Mouse (Mus musculus) testis, adult 2 months (tissue): ENCODE measurements around the gene Prr14.

Experiments
- CTCF ChIP-seq: fragments of 200-500 bp; IDR thresholded peaks from 2 replicates; pipeline ENCODE4 v1.5.1; 2012; ENCODE audit warnings: low read depth, mild to moderate bottlenecking, inconsistent platforms, low read length, moderate library complexity; ENCODE audit not compliant: control insufficient read depth, insufficient read depth, insufficient replicate concordance
- POLR2A ChIP-seq: fragments of 200-500 bp; IDR thresholded peaks from 2 replicates; pipeline ENCODE4 v1.6.1; 2012; ENCODE audit warnings: low read depth, mild to moderate bottlenecking, inconsistent platforms, low read length, moderate library complexity; ENCODE audit not compliant: control insufficient read depth

DNA sequence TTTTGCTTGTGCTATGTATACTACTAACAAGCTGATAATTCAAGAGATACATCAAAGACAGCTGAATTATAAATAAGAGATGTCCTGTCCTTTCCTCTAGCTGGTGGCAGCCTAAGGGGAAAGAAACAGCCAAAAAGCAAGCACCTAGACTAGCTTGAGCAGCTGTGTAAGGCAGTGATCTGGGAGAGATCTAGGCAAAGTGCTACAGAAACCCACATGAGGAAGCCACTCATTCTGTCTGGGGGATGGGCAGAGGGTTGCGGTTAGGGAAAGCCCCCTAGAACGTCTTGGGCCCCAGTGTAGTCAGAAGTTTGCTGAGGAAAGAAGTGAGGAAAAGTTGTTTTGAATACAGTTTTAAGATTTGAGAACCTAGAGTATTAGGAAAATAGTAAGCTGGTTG lies 20.9 kb downstream of the Prr14 start:
- TF ChIP-seq CTCF (no peak), POLR2A (no peak)
